Mouse (Mus musculus): ENCODE data around the gene Ddx4. TPM values are rescaled to one million over a fixed set of nuclear protein-coding genes. Genes with fewer than 3 reads are reported as not detected.

Ddx4 gene
- total RNA-seq, 1 experiment, result 4.8 TPM

GRCm38 (mm10) chr13:112553304-112553703, 99.0 kb downstream of the Ddx4 start:
- in situ Hi-C loops (cut with MboI; ENCODE audit: low sequenced_read_pairs in 2 of 2, unreplicated experiment in 2 of 2), result no loop called here
- Histone ChIP-seq H3K9me3 (ENCODE audit: control insufficient read depth, insufficient read depth, low read depth, low read length) (no peaks in the 10 kb centered on the region), H3K36me3 (ENCODE audit: control insufficient read depth, insufficient read depth, low read length, poor library complexity, severe bottlenecking) (no peaks in the 10 kb centered on the region), H3K4me3 (ENCODE audit: insufficient read depth in 1 of 2, low read depth in 1 of 2, low read length in 2 of 2, poor library complexity in 1 of 2, severe bottlenecking in 1 of 2) (no peak overlapping the region), H3K9ac (ENCODE audit: insufficient read depth, low read depth, low read length, poor library complexity, severe bottlenecking) (no peak overlapping the region), H3K27ac (ENCODE audit: insufficient read depth, low read depth, low read length, poor library complexity, severe bottlenecking) (no peak overlapping the region), H3K4me1 (ENCODE audit: control insufficient read depth in 2 of 2, insufficient read depth in 2 of 2, low read length in 2 of 2, poor library complexity in 1 of 2) (no peaks in the 10 kb centered on the region)
- TF ChIP-seq MAFK (IDR thresholded peaks at IDR 0.05; ENCODE audit: insufficient read depth, low read depth, low read length) (no peak), ZC3H11A (IDR thresholded peaks at IDR 0.05; ENCODE audit: borderline replicate concordance, low read depth, low read length) (no peak), ZNF384 (IDR thresholded peaks at IDR 0.05; ENCODE audit: low read depth, low read length) (no peak), HCFC1 (IDR thresholded peaks at IDR 0.05; ENCODE audit: borderline replicate concordance, insufficient read depth, low read length) (no peak), CHD2 (IDR thresholded peaks at IDR 0.05; ENCODE audit: low read depth, low read length) (no peak)
- no peak for DNase-seq (ENCODE audit: low read depth, low spot score)

DNA sequence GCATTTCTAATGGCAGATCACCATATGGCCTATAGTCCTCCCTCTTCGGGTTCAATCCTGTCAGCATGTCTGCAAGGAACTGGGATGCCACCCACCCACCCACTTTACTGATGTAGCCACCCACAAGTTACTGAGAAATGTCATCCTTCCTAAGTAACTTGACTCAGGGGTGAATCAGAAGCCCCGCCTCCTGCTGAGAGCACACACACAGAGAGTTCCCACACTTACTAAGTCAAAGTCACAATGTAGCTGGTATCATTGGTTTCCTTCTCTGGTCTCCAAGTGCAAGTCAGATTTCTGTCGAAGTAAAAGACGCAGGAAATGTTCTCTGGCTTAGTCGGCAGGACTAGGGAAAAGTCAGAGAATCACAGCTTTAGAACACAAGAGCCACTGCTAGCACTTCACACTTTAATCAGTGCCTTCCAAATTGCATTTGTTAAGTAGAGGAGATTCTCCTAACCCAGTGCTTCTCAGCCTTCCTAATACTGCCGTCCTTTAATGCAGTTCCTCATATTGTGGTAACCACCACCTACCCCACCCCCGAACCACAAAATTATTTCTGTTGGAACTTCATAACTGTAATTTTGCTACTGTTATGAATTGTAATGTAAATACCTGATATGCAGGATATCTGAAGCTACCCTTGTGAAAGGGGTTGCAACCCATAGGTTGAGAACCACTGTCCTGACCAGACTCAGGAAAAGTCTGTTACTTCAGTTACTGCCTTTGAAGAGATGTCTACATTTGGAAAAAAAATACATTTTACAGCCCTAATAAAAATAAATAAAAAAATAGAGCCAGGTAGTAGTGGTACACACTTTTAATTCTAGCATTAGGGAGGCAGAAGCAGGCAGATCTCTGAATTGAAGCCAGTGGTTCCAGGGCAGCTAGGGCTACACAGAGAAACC, 100.4 kb downstream of the Ddx4 start:
- H3K4me3 ChIP-seq (ENCODE audit: insufficient read depth in 1 of 2, low read depth in 1 of 2, low read length in 2 of 2, poor library complexity in 1 of 2, severe bottlenecking in 1 of 2), result no peak overlapping the region
- TF ChIP-seq ZNF384 (IDR thresholded peaks at IDR 0.05; ENCODE audit: low read depth, low read length) (no peak), CHD2 (IDR thresholded peaks at IDR 0.05; ENCODE audit: low read depth, low read length) (no peak), HCFC1 (IDR thresholded peaks at IDR 0.05; ENCODE audit: borderline replicate concordance, insufficient read depth, low read length) (no peak)
- H3K4me1 ChIP-seq (ENCODE audit: control insufficient read depth in 2 of 2, insufficient read depth in 2 of 2, low read length in 2 of 2, poor library complexity in 1 of 2), result no peaks in the 10 kb centered on the region
- in situ Hi-C loops (cut with MboI; ENCODE audit: low sequenced_read_pairs in 2 of 2, unreplicated experiment in 2 of 2), result no loop called here
- no peak for DNase-seq (ENCODE audit: low read depth, low spot score)
- H3K27ac ChIP-seq (ENCODE audit: insufficient read depth, low read depth, low read length, poor library complexity, severe bottlenecking), result no peak overlapping the region
- H3K9me3 ChIP-seq (ENCODE audit: control insufficient read depth, insufficient read depth, low read depth, low read length), result no peaks in the 10 kb centered on the region
- H3K9ac ChIP-seq (ENCODE audit: insufficient read depth, low read depth, low read length, poor library complexity, severe bottlenecking), result no peak overlapping the region
- no peaks in the 10 kb centered on the region for H3K36me3 ChIP-seq (ENCODE audit: control insufficient read depth, insufficient read depth, low read length, poor library complexity, severe bottlenecking)

Other genes starting within 250 kb of the Ddx4 start
- 55.2 and 89.2 TPM in 2 replicates for gene Il6st, start 188.4 kb downstream of the Ddx4 start, total RNA-seq (2012; rRNA removed)
- gene Il31ra, start 58.1 kb downstream of the Ddx4 start, total RNA-seq (2012; rRNA removed), result not detected in 2 replicates
- 13.1 and 21.8 TPM in 2 replicates for gene Slc38a9, start 8.3 kb upstream of the Ddx4 start, total RNA-seq (2012; rRNA removed)
- gene Plpp1, start 148.3 kb upstream of the Ddx4 start, total RNA-seq (2012; rRNA removed), result 33.0 and 38.2 TPM in 2 replicates

Measured in ES-E14 (cell line).